Mouse (Mus musculus) ES-Bruce4 (cell line): Measurements from ENCODE around the gene Cyb5b. TPM values are rescaled to one million over a fixed set of nuclear protein-coding genes. Genes with fewer than 3 reads are reported as not detected.
"Not testable (repeated sequence)": the region's sequence is repeated elsewhere in the genome, so short reads cannot be mapped to it uniquely, and the experiment has no call there.

Experiments
- H3K27ac ChIP-seq: 2 replicates; pipeline ENCODE4 v1.5.1; 2012; ENCODE audit warnings: low read length, inconsistent platforms; ENCODE audit not compliant: insufficient read depth
- H3K27me3 ChIP-seq: 2 replicates; pipeline ENCODE4 v1.6.1; 2012; ENCODE audit warnings: mild to moderate bottlenecking, low read length, inconsistent platforms; ENCODE audit not compliant: control insufficient read depth, poor library complexity, insufficient read depth, severe bottlenecking
- H3K36me3 ChIP-seq: 2 replicates; pipeline ENCODE4 v1.6.1; 2012; ENCODE audit warnings: inconsistent platforms, mild to moderate bottlenecking, low read length, moderate library complexity; ENCODE audit not compliant: control insufficient read depth, poor library complexity, insufficient read depth, severe bottlenecking
- H3K4me1 ChIP-seq: one replicate; pipeline ENCODE4 v1.8.1; 2011; ENCODE audit warnings: low read length; ENCODE audit not compliant: control insufficient read depth, insufficient read depth
- H3K4me3 ChIP-seq: 2 replicates; pipeline ENCODE4 v1.5.1; 2011; ENCODE audit warnings: low read depth, mild to moderate bottlenecking, low read length
- H3K9ac ChIP-seq: 2 replicates; pipeline ENCODE4 v1.6.1; 2012; ENCODE audit warnings: low read depth, mild to moderate bottlenecking, inconsistent platforms; ENCODE audit not compliant: poor library complexity, severe bottlenecking
- H3K9me3 ChIP-seq: replicated peaks from 2 replicates; pipeline ENCODE4 v1.6.1; 2012; ENCODE audit warnings: mild to moderate bottlenecking, low read length, inconsistent platforms; ENCODE audit not compliant: control insufficient read depth, poor library complexity, insufficient read depth, severe bottlenecking
- CTCF ChIP-seq: IDR thresholded peaks from one replicate; pipeline ENCODE4 v1.8.1; 2011; ENCODE audit warnings: low read depth, low read length
- EP300 ChIP-seq: IDR thresholded peaks from 2 replicates; pipeline ENCODE4 v1.6.1; 2011; ENCODE audit warnings: low read depth, low read length; ENCODE audit not compliant: insufficient read depth
- POLR2A ChIP-seq: IDR thresholded peaks from one replicate; pipeline ENCODE4 v1.8.1; 2011; ENCODE audit warnings: low read length; ENCODE audit not compliant: insufficient read depth
- polyA plus RNA-seq: library from polyadenylated mRNA; stranded (reverse); fragments of >200 nt; gene quantifications from 2 replicates; pipeline ENCODE4 v1.2.4, GENCODE M21; 2011; ENCODE audit warnings: low read depth; ENCODE audit not compliant: missing spikeins, insufficient read depth, insufficient read length

Gene Cyb5b
- polyA plus RNA-seq, 1 experiment, result 102 TPM

DNA sequence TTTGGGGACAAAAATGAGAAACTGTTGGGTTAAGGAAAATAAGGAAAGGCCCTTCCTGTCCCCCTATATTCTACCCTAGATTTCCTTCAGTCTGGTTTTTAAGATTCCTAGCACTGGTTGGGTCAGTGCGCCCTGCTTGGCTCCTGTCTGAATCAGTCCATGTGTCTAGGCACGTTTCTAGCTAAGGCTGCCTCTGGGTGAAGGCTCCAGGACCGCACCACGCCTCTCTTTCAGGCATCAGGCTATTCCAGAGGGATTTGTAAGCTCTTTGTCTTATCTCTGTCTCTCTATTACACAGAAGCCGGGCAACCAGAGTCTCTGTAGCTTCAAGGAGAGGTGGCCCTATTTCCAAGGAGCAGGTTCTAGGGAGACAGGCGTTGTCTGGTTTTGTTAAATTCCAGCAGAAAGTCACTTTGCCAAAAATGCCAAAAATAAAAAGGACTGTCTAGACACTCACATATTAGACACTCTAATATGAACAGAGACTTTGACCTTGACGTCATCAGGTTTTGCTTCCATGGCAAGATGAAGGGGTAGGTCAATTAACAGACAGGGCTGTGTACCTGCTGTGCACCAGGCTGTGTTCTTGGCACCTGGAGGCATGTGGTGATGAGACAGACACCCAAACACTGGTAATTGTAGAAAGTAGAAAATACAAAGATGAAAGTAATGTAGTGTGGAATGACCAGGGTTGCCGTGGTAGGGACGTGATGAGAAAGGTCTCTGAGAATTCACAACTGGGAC lies 56.5 kb downstream of the Cyb5b start:
- H3K36me3 ChIP-seq, result no peaks in the 10 kb centered on the region
- H3K4me1 ChIP-seq, result no peaks in the 10 kb centered on the region
- H3K27ac ChIP-seq, result no peak overlapping the region
- H3K9me3 ChIP-seq, result no peaks in the 10 kb centered on the region
- H3K9ac ChIP-seq, result no peak overlapping the region
- TF ChIP-seq CTCF (no peak), POLR2A (no peak), EP300 (no peak)
- no peak overlapping the region for H3K4me3 ChIP-seq
- no peaks in the 10 kb centered on the region for H3K27me3 ChIP-seq

- Histone ChIP-seq H3K4me1 (no peaks in the 10 kb centered on the region), H3K9me3 (no peaks in the 10 kb centered on the region), H3K4me3 (no peak overlapping the region), H3K9ac (no peak overlapping the region), H3K36me3 (no peaks in the 10 kb centered on the region), H3K27me3 (no peaks in the 10 kb centered on the region), H3K27ac (no peak overlapping the region)
- no peak for TF ChIP-seq CTCF
- no peak for TF ChIP-seq EP300
- TF ChIP-seq POLR2A, result no peak
These were observed 58.7 kb downstream of the Cyb5b start for GRCm38 (mm10) chr8:107209185-107209584.

GRCm38 (mm10) chr8:107212006-107212405 lies 61.6 kb downstream of the Cyb5b start:
- no peaks in the 10 kb centered on the region for H3K9me3 ChIP-seq
- H3K27me3 ChIP-seq, result no peaks in the 10 kb centered on the region
- no peak overlapping the region for H3K27ac ChIP-seq
- H3K9ac ChIP-seq, result no peak overlapping the region
- no peaks in the 10 kb centered on the region for H3K36me3 ChIP-seq
- H3K4me1 ChIP-seq, result no peaks in the 10 kb centered on the region
- no peak overlapping the region for H3K4me3 ChIP-seq
- no peak for TF ChIP-seq CTCF
- TF ChIP-seq EP300, result no peak
- TF ChIP-seq POLR2A, result no peak

GRCm38 (mm10) chr8:107217230-107217629 lies 66.8 kb downstream of the Cyb5b start:
- H3K9me3 ChIP-seq, H3K4me1 ChIP-seq, H3K9ac ChIP-seq, H3K36me3 ChIP-seq, H3K27me3 ChIP-seq, H3K4me3 ChIP-seq, H3K27ac ChIP-seq: not testable (repeated sequence)

GRCm38 (mm10) chr8:107218091-107218490 lies 67.7 kb downstream of the Cyb5b start:
- H3K4me3 ChIP-seq, result no peak overlapping the region
- TF ChIP-seq POLR2A (no peak), EP300 (no peak), CTCF (no peak)
- H3K9ac ChIP-seq, result no peak overlapping the region
- no peaks in the 10 kb centered on the region for H3K36me3 ChIP-seq
- no peak overlapping the region for H3K27ac ChIP-seq
- no peaks in the 10 kb centered on the region; the same call in 1 of the 2 replicates for H3K27me3 ChIP-seq
- no peaks in the 10 kb centered on the region; the same call in 1 of the 2 replicates for H3K9me3 ChIP-seq
- peaks cover 1% of the 10 kb centered on the region for H3K4me1 ChIP-seq

GRCm38 (mm10) chr8:107219078-107219477 lies 68.6 kb downstream of the Cyb5b start:
- Histone ChIP-seq H3K4me3 (no peak overlapping the region), H3K9ac (no peak overlapping the region), H3K9me3 (no peaks in the 10 kb centered on the region; the same call in 1 of the 2 replicates), H3K27me3 (no peaks in the 10 kb centered on the region; the same call in 1 of the 2 replicates), H3K4me1 (peaks cover 1% of the 10 kb centered on the region), H3K27ac (no peak overlapping the region), H3K36me3 (no peaks in the 10 kb centered on the region)
- TF ChIP-seq EP300 (no peak), POLR2A (no peak), CTCF (no peak)
